Mouse (Mus musculus) olfactory bulb, adult 2 months (tissue): ENCODE data around the gene Ube2l3.

Source experiments
- CTCF ChIP-seq: fragments of 200-500 bp; IDR thresholded peaks from 2 replicates; pipeline ENCODE4 v1.5.1; 2012; ENCODE audit warnings: low read depth, mild to moderate bottlenecking, low read length, moderate library complexity; ENCODE audit not compliant: insufficient read depth
- POLR2A ChIP-seq: fragments of 200-500 bp; IDR thresholded peaks from 2 replicates; pipeline ENCODE4 v1.6.1; 2012; ENCODE audit warnings: mild to moderate bottlenecking, low read depth, low read length, moderate library complexity; ENCODE audit not compliant: insufficient read depth

- TF ChIP-seq CTCF (no peak), POLR2A (no peak)
These were observed 31.5 kb upstream of the Ube2l3 start for GRCm38 (mm10) chr16:17233702-17234498.
